Mouse (Mus musculus): ENCODE data around the gene Suco.

DNA sequence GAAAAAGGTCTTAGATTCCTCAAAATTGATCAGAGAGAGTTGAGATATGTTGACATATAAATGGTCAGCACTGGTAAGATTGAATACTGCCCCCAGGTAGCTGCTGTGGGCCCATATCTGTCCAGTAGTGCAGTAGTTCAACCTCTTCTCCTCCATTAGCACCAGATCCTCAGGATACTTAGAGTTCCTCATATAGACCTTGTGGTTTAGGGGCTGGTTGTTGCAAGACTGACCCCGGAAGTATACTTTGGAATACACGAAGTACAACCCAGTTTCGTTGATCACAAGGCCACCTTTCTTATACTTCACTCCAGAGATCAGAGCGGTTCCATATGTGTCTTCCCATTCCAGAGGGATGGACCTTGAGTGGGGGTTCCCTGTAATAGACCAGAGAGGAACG is 94.9 kb downstream of the Suco start:
- TF ChIP-seq CTCF (IDR thresholded peaks at IDR 0.05; ENCODE audit: low read depth) (no peak), EP300 (IDR thresholded peaks at IDR 0.05; ENCODE audit: low read depth) (no peak)
